Mouse (Mus musculus): Measurements from ENCODE around the gene Park7.

The Park7 gene

DNA sequence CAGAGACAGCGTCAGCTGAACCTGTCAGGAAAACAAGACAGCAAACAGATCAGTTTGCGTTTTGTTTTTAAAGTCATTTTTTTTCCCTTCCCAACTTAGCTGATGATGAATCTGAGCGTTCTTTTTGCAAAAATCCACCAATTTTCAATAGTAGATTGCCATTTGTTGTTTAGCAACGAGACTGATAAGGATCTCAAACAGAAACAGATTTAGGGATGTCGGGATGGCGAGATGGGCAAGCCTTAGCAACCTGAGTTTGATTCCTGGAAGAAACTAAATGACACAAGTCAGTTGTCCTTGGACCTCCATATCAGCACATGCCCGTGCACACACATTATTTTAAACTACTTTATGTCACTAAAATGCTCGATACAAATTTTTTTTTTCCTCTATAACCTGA is 41.6 kb downstream of the Park7 start:
- no peak for DNase-seq (ENCODE audit: low spot score)

DNA sequence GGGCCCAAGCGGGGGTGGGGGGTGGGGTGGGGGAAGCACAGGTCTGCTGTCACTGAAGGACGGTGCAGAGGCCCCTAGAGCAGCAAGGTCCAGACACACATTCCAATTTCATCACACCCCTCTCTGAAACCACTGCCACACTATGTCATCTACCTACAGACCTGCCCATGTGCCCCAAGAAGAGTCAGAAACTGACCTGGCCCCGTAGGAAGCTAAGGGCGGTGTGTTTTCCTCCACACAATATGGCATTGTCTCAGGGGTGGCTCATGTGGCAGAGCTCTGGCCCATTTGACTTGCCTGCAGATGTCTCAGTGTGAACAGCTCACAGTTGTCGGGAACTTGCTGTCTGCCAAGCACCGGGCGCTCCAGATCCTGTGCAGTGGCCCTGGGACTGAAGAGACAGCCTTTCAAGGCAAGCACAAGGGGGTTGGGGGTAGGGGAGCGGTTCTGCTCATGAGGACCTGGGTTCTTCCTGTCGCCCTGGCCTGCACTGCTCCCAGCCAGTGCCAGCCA is 42.0 kb downstream of the Park7 start:
- DNase-seq (ENCODE audit: low spot score): no peak

DNA sequence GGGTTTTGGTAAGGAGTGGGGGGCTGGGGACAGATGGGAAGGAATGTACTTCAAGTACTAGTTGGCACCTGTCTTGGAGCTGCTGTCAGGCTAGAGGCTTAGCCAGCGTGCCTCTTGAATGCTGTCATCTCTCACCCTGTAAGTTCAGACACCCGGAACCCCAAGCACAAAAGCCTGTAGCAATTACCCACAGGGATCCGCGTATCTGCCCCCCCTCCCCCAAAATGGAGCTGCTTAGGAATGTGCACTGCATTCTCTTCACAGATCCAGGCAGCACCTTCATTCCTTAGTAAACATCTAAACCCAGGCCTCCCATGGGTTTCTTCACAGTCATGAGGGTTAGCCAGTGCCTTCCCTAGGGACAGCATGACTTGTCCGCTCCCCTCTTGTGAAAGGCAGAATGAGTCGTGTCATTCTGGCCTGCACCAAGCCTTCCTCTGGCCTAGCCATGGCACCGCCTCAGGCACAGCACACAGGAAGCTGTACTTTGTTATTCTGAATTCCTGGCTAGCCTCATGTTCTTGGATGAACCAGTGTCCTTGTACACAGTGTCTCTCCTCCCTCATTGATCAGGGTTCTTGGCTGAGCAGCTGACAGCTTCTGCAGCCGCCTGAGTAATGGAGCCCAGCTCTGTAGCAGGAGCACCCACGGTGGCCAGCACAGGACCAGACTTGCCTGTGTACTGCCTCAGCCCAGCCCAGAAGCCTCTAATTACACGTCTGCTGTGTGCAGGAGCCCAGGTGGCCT is 42.7 kb downstream of the Park7 start:
- DNase-seq (ENCODE audit: low spot score): no peak

DNA sequence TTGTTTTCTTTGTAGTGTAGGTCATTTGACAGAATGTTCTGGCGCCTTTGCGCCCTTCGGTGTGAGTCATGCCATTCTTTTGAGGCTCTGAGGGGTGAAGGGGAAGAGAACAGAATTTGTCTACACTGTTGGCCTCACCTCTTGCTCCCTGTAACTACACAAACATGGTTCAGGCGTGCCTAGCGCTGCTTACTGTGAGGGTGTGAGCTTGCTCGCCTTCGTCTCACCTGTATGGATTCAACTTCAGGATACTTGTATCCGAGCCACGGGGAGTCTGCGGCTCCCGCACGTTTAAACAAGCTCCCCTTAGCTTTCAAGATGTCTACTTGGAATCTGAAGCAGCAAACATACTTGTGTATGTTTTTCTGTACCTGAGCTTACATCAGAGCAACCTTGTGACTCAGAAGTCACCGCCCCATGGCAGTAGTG is 43.3 kb downstream of the Park7 start:
- no peak for DNase-seq (ENCODE audit: low spot score)

DNA sequence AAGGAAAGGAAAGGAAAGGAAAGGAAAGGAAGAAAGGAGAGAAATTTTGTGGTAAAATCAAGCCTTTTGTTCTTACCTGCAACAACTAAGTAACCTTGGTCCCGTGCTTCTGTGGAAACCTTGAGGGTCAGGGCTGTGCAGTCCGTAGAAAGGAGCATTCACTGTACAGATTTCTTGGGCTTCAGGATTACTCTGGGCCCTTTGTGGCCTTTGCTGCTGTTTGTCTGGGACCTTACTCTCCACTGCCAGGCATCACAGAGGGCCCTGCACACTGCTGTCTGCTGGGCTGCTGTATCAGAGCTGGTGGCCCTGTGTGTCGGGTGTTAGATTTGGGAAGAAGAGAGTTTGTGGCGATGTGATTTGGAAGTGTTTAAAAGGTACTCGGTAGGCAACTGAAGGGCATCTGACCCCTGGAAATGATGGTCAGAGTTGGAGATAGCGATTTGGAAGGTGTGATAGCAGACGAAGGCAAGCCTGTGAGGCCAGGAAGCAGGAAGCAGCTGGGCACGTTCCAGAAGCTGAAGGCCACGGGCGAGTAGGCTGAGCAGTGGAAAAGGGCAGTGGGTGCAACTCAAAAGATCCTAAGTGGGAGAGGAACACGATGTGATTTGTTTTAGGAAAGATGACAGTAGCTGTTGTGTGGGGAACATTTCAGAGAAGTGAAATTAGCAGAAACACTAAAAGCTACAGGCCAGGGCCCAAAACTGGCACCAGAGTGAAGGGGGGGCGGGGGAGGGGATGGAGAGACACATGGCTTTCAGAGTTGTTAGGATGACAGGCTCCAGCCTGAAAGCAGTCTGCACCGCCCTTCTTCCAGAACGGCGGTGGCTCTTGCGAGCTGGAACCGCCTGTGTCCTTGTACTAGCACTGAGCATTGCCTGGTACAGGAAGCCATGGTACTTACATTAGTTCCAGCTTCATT is 44.7 kb downstream of the Park7 start:
- no peak for DNase-seq (ENCODE audit: low spot score)

DNA sequence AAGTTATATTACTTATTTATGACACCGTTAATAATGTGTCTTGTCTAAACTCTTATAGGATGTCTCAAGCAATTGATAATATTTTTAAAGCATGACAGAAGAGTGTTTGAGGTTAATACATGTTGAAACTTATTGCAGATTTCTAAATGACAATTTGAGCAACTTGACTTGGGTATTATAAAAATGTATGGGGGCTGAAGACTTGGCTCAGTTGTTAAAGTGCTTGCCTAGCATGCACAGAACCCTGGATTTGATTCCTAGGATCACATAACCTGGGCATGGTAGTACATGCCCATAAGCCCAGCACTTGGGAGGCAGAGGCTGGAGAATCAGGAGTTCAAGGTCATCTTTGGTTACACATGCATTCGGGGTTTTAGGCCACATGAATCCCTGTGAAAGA is 45.4 kb downstream of the Park7 start:
- DNase-seq (ENCODE audit: low spot score): no peak

DNA sequence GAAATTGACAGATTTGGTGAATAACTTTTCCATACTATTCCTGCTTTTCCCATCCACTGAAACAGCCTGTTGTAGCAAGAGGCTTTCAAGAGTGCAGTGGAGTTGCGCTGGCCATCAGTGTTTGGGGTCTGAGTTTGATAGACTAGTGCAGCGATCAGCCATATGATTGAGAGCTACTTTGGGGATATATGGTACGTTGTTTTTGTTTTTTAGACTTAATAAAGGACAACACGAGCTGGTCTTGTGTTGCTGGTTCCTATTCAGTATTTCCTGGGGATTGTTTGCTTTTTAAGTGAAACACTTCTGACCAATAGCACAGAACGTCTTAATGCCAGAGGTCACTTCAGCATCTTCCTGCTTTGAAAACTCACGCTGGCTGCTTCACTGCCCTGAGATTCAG is 46.1 kb downstream of the Park7 start:
- DNase-seq (ENCODE audit: low spot score): no peak

DNA sequence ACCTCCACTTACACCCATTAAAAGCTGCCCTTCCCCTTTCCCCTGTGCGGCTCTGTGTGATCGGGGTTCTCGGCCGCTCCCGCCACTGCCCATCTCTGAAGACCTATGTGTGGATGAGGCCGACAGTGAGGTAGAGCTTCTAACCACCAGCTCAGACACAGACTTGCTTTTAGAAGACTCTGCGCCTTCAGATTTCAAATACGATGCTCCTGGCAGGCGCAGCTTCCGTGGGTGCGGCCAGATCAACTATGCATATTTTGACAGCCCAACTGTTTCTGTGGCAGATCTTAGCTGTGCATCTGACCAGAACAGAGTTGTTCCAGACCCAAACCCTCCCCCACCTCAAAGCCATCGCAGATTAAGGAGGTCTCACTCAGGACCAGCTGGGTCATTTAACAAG is 47.7 kb downstream of the Park7 start:
- DNase-seq (ENCODE audit: low spot score): no peak

DNA sequence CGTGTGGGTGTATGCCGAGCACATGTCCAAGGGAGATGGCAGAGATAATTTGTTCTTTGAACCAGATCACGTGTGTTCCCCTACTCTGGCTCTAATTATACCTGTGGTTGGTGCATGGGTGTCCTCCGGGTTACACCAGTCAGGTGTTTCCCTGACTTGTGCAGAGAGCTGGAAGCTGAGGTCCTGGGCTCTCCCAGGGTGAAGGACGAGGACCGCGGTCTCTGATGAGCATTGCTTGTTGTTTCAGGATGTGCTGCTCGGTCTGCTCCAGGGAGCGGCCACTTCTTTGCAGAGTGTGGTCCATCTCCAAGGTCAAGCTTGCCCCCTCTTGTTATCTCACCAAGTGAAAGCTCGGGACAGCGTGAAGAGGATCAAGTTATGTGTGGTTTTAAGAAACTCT is 48.2 kb downstream of the Park7 start:
- no peak for DNase-seq (ENCODE audit: low spot score)

DNA sequence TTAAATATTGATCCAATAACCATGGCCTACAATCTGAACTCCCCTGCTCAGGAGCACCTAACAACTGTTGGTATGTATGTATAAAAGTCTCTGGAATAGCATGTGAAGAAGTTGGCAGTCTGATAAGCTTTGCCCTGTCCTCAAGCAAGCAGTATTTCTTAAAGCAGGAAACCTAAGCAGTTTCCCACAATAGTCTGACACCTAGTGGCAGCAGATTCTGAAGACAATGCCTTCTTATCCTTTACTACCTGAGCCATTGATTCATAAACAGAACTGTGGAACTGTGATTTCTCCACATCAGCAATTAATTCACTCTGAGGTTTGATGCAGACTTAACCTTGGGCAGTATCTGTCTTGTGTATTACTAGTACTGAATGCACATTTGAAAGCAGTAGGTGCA is 48.9 kb downstream of the Park7 start:
- no peak for DNase-seq (ENCODE audit: low spot score)

DNA sequence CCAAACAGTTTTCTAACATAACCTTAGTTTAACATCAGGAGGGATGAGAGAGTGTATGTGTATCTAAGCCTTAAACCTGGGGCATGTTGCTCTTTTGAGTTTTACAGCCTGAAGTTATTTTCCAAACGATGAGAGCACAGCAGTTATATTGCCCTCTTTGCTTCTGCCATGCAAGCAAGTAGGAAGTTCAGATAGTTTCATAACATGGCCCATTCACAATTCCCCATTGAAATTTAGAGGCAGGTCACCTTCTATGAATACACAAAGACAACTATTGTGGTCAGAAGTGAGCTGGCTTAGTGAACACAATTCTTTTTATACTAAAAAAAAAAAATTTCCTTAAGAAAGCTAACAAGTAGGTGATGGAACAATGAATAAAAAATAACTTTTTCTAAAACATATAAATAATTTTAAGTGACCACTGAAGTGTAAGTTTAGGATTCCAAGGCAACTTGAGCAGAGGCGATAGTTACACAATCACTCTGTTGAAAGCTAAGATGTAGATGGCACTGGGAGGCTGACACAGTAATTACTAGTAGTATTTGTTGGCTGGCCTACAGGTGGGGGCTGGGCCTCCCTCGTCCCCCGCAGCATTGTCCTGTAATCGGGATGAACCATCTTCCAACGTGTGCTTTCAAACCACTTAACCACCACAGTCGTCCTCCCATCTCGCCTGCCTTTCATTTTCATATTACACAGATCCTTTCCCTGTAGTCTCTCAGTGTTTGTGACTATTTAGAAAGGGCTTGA is 51.4 kb downstream of the Park7 start:
- DNase-seq (ENCODE audit: low spot score): no peak

DNA sequence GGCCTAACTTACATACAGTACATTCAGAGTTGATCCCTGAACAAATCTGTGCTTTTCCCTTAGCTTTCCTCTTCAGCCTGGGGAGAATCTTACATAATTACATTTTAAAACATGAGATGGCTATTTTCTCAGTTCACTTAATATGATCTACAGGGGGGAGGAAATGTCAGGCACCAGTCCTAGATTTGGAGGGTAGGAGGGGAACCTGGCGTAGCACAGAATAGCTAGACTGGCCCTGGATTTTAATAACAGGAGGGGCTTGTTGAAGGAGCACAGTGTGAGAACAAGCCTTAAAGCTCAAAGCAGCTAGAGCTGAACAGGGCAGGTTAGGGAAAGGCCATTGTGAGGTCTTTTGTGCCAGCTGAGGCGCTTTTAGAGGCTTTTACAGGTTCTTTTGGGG is 53.1 kb downstream of the Park7 start:
- no peak for DNase-seq (ENCODE audit: low spot score)

DNA sequence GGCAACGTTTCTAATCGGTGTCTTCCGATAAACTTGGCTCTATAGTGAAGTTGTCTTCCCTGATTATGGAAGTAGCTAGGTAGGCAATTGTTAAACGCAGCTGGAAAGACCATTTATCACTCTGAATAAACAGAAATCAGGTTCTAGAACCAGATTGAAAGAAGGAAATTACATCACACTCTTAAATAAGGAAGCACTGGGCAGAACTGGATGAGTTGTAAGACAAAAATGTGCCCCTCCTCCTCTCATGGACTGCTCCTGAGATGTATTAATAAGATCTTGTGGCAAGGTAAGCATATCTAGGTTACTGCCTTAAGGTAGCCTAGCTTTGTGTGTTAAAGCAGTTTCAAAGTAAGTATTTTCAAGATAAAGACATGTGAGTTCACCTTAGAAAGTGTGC is 53.7 kb downstream of the Park7 start:
- DNase-seq (ENCODE audit: low spot score): no peak

DNA sequence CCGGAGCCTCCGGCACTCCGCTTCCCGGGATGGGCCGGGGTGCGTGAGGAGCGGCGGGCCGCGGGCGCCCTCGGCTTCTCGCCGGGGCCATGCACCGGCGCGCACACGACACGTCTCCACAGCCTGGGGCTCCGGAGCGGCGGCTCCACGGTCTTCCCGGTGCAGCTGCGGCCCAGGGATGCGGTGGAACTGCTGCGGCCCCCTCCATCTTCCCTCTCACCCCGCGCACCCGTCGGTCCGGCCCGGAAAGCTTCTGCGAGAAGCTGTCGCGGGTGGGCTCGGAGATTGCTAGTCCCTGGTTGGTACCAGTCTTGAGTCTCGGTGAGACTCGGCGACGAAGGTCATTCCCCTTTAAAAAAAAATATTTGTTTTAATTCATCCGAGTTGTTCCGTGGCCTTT is 58.9 kb downstream of the Park7 start:
- DNase-seq (ENCODE audit: low spot score): no peak

DNA sequence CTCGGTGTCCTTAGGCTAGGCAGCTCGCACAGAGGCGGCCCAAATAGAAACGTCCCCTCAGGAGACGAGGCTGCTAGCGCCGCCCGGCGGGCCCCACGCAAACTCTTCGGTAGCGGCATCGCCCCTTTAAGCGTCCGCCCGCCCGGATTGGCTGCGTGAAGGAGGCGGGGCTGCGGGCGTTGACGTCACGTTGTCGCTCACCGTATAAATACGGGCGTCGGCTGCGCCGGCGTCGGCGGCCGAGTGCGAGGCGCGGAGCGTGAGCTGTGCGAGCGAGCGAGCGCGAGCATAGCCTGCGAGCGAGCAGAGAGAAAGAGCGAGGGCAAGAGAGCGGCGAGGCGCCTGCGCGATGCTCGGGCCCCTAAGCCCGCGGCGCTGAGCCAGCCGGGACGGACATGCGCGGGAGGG is 59.4 kb downstream of the Park7 start:
- DNase-seq (ENCODE audit: low spot score): peak; percentile 80

DNA sequence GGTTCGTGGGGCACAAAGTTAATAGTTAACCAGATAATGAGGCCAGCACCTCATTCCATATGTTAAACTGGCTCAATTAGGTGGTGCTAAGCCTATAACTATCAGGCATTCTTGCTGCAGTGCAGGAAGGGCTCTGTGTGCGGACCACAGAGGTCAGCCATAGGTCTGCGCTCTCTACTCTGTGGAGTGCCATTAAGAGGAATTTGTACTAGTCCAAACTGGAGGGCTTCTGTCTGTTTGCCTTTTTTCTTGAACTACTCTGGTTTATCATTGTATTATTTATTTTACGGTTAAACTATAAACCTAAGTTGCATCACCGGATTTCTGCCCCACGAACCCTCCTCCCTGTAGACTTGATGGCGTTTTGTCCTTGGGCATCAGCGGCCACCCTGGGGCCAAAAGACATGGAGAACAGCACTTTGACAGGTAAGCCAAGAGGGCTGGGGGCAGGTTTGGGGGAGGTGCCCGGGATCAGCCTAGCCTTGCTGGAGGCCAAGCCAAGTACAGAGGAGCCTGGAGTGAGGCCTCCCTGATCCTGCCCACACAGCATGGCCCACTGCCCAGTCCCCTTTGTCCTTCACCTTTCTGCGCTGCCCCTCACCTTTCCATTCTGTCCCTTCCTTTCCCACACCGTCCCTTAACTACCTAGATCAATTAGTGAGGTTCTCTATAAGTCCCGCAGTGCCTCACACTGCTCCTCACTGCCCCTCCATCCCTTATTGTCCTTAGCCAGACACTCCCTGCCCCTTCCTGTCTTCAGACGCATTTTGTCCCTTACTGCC is 60.4 kb downstream of the Park7 start, which contains the start of gene Errfi1:
TSS of gene Errfi1 (plus strand) at position 240 of the 782 bp plus-strand sequence.
- no peak for DNase-seq (ENCODE audit: low spot score)

DNA sequence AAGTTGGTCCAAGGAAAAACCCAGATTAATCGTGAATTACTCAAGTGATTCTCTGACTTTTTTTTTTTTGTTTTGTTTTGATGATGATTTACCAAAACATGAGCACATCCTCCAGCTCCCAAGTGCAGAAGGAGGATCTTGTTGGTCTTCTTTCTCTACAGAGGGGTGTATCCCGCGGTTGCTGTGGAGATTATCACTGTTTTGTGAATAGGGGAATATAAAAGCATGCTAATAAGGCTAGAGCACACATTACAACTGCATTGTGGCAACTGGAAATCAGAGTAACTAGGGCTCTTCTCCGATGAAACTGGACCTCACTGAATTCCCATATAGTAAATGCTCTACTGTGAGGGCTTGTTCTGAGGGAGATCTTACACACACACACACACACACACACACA is 61.8 kb downstream of the Park7 start:
- no peak for DNase-seq (ENCODE audit: low spot score)

DNA sequence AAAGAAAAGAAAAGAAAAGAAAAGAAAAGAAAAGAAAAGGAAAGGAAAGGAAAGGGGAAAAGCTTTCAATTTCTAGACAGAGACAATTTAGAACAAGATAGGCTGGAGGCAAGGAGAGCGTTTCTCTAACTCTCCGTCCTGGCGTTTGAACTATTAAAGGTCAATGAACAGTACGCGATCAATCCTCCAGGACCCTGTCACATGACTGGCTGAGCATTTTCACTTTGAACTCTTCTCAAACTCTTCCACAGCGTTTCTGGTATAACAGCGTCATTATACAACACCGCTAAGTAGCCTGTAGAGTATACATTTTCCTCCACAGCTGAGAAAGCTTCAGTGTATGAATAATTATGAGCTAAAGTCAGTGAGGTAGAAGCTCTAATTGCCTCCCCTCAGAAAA is 62.2 kb downstream of the Park7 start:
- no peak for DNase-seq (ENCODE audit: low spot score)

DNA sequence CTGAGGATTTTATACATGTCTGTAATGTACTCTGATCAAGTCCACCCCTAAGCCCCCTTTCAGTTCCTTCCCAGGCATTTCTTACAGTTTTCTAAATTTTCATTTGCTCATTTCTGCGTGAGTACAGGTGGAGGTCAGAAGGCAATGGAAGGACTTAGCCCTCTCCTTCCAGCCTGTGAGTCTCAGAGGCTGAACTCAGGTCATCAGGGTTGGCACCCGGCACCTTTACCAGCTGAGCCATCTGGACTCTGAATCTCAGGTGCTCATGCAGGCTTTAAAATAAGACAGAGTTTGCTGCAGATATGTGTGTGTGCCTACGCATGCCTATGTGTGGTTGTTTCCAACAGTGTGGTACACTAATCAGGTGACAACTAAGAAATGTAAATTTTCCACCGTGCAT is 63.3 kb downstream of the Park7 start:
- DNase-seq (ENCODE audit: low spot score): no peak

DNA sequence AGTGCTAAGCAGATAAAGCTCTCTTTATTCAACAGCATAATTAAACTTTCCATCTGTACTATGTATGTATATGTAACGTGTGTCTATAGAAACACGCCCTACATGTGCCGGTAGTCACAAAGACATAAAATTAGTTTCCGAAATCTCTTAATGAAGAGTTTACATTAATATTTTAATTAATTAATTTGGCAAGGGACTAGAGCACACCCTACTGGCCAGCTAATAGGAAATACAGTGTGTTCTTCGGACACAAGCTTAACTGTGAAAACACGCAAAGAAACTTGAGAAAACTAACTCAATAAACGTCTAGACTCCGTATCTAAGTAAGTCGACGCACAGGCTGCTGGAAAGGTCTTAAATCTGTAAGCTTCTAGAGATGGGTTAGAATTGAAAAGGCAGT is 64.3 kb downstream of the Park7 start:
- no peak for DNase-seq (ENCODE audit: low spot score)
